Mouse (Mus musculus) testis, adult 2 months (tissue): ENCODE results near the gene Adra1d. TPM values are rescaled to one million over a fixed set of nuclear protein-coding genes. Genes with fewer than 3 reads are reported as not detected.

ENCODE experiments used
- H3K27ac ChIP-seq: fragments of 200-500 bp; 2 replicates; pipeline ENCODE4 v1.5.1; 2012; ENCODE audit warnings: low read depth, low read length; ENCODE audit not compliant: control insufficient read depth, insufficient read depth
- H3K27me3 ChIP-seq: fragments of 200-500 bp; 2 replicates; pipeline ENCODE4 v1.6.1; 2012; ENCODE audit warnings: mild to moderate bottlenecking, low read length, moderate library complexity; ENCODE audit not compliant: control insufficient read depth, insufficient read depth
- H3K36me3 ChIP-seq: fragments of 200-500 bp; 2 replicates; pipeline ENCODE4 v1.6.1; 2012; ENCODE audit warnings: mild to moderate bottlenecking, low read length; ENCODE audit not compliant: control insufficient read depth, insufficient read depth
- H3K4me1 ChIP-seq: fragments of 200-500 bp; 2 replicates; pipeline ENCODE4 v1.6.1; 2012; ENCODE audit warnings: low read length; ENCODE audit not compliant: control insufficient read depth, insufficient read depth
- H3K4me3 ChIP-seq: fragments of 200-500 bp; 2 replicates; pipeline ENCODE4 v1.5.1; 2012; ENCODE audit warnings: low read depth, mild to moderate bottlenecking, low read length, moderate library complexity, mixed read lengths; ENCODE audit not compliant: control insufficient read depth
- CTCF ChIP-seq: fragments of 200-500 bp; IDR thresholded peaks from 2 replicates; pipeline ENCODE4 v1.5.1; 2012; ENCODE audit warnings: low read depth, mild to moderate bottlenecking, inconsistent platforms, low read length, moderate library complexity; ENCODE audit not compliant: control insufficient read depth, insufficient read depth, insufficient replicate concordance
- POLR2A ChIP-seq: fragments of 200-500 bp; IDR thresholded peaks from 2 replicates; pipeline ENCODE4 v1.6.1; 2012; ENCODE audit warnings: low read depth, mild to moderate bottlenecking, inconsistent platforms, low read length, moderate library complexity; ENCODE audit not compliant: control insufficient read depth
- polyA plus RNA-seq: library from polyadenylated mRNA; depleted of rRNA; stranded (reverse); fragments of >200 nt; gene quantifications from 2 replicates; pipeline ENCODE4 v1.2.3, GENCODE M21; 2012

Gene Adra1d
- polyA plus RNA-seq, 1 experiment: 3.8 TPM

DNA sequence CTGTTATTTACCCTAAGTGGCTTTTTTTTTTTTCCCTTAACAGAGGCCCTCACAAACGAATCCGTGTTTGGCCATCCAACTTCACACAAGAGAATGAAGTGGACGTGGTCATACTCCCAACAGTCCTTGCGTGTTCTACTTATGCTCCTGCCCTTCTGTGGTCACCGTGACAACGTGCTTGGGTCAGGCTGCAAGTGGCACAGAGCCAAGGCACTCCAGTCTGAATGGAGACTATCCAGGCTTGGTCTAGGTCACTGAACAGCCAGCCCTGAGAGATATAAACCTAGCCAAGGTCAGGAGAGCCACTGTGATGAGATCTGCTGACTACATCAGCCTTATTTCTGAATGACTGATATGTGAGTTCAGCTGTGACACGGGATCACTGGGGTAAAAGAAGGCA, 23.7 kb downstream of the Adra1d start:
- Histone ChIP-seq H3K36me3 (no peaks in the 10 kb centered on the region), H3K27me3 (no peaks in the 10 kb centered on the region), H3K4me1 (peaks cover 4% of the 10 kb centered on the region), H3K4me3 (peak overlapping the region; percentile 84), H3K27ac (no peak overlapping the region; the same call in 1 of the 2 replicates)
- TF ChIP-seq CTCF (no peak), POLR2A (peak; percentile 89; the same call in 1 of the 2 replicates)

DNA sequence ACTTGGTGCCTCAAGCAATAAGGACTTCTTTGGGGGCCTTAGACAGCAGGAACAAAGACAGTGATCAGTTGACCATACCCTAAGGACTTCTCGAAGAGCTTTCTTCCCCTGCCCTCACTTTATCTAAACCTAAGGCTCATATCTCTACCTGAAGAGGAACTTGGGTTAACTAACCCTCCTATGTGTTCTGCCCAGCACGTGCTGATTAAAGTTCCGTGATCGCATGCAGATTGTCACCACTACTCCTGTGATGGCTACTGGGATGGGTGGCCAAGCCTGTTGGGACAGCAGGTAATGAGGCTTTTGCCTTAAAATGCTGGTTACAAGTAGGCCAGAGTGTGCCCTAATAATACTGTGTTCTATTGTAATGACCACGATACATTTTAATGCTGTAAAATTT, 26.9 kb downstream of the Adra1d start:
- H3K36me3 ChIP-seq: no peaks in the 10 kb centered on the region
- H3K4me3 ChIP-seq: no peak overlapping the region
- no peak overlapping the region for H3K27ac ChIP-seq
- H3K27me3 ChIP-seq: no peaks in the 10 kb centered on the region
- TF ChIP-seq CTCF (no peak), POLR2A (no peak)
- H3K4me1 ChIP-seq: peaks cover 4% of the 10 kb centered on the region

DNA sequence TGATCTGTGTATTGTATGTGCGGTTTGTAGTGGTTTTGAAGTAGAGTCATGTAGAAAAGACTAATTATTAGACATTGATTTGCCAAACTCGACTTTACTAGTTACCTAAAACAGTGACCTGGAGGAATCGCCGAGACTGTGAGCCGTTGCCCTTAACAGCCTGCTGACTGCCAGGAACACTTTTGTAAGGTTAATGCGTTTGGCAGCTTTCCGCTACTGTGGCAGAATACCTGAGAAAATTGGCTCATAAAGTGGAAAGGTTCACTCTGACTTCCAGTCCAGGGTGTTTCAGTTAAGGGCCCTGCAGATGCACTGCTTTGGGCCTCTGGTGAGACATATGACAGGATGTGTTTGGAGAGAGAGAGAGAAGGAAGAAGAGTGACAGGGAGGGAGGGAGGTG, 30.8 kb downstream of the Adra1d start:
- H3K36me3 ChIP-seq: no peaks in the 10 kb centered on the region

DNA sequence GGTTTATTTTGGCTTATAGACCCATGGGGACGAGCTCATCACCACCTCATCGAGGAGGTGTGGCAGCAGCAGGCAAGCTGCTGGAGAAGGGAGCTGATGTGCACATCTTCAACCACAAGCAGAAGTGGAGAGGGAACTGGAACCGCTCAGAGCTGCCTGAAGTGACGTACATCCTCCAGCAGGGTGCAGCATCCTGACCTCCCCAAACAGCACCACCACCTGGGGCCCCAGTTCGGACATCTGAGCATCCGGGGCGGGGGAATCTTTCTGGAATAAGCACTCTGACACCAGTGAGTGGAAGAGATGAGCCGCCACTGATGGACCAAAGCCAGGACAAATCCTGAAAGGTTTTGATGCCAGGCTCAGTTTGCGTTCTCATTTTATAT, 31.5 kb downstream of the Adra1d start:
- Histone ChIP-seq H3K27ac (no peak overlapping the region), H3K4me1 (no peaks in the 10 kb centered on the region), H3K36me3 (no peaks in the 10 kb centered on the region), H3K4me3 (no peak overlapping the region), H3K27me3 (no peaks in the 10 kb centered on the region)
- no peak for TF ChIP-seq POLR2A
- TF ChIP-seq CTCF: peak; percentile 62; the same call in 1 of the 2 replicates

More for the DNA sequence above, 30.8 kb downstream of the Adra1d start:
- Histone ChIP-seq H3K27me3 (no peaks in the 10 kb centered on the region), H3K27ac (no peak overlapping the region), H3K4me3 (no peak overlapping the region), H3K4me1 (no peaks in the 10 kb centered on the region)
- no peak for TF ChIP-seq POLR2A
- TF ChIP-seq CTCF: no peak

DNA sequence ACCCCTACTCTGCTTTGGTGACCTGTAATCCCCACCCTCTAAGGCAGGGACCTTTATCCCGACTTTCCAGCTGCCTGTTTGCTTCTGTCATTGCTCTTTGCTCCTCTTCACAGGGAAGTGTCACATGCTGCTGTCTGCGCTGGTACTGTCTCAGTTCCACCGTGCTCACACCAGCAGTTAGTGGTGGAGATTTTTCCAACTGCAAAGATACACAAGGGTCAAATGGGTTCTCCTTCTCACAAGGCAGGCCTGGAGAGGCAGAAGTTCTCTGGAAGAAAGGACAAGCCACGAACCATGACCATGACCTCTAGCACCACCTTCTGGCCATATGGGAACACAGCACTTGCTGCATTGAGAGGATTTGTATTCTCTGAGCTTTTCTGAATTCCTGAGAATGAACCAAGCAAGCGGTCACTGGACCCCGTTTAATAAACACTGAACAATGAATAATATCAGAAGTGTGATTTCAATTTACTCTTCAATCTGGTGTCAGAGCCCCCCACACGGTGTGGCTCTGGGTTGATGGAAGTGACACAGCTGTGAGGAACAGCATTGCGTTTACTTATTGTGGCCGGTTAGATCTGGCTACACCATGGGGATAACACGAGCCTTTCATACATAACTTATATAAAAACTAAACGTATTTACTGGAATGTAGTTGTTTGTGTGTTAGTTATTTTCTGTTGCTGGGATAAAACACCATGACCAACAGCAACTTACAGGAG, 32.0 kb downstream of the Adra1d start:
- H3K27me3 ChIP-seq: no peaks in the 10 kb centered on the region
- H3K27ac ChIP-seq: no peak overlapping the region
- peak; percentile 69; the same call in 1 of the 2 replicates for TF ChIP-seq CTCF
- TF ChIP-seq POLR2A: no peak
- no peak overlapping the region for H3K4me3 ChIP-seq
- H3K4me1 ChIP-seq: no peaks in the 10 kb centered on the region
- no peaks in the 10 kb centered on the region for H3K36me3 ChIP-seq

DNA sequence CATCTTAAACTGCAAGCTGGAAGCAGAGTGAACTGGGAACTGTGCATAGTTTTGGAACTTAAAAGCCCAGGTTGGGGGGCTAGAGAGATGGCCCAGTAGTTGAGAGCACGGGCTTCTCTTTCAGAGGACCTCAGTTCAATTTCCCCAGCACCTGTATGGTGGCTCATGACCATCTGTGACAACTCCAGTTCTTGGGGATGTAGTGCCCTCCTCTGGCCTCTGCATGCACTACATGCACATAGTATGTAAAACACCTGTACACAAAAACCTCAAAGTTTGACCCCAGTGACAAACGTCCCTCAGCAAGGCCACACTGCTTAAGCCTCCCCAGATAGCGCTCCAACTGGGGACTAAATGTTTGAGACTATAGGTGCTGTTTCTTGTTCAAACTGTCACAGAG, 35.0 kb downstream of the Adra1d start:
- Histone ChIP-seq H3K27me3 (no peaks in the 10 kb centered on the region), H3K27ac (no peak overlapping the region), H3K4me1 (no peaks in the 10 kb centered on the region), H3K36me3 (no peaks in the 10 kb centered on the region), H3K4me3 (peak overlapping the region; percentile 46)
- no peak for TF ChIP-seq POLR2A

DNA sequence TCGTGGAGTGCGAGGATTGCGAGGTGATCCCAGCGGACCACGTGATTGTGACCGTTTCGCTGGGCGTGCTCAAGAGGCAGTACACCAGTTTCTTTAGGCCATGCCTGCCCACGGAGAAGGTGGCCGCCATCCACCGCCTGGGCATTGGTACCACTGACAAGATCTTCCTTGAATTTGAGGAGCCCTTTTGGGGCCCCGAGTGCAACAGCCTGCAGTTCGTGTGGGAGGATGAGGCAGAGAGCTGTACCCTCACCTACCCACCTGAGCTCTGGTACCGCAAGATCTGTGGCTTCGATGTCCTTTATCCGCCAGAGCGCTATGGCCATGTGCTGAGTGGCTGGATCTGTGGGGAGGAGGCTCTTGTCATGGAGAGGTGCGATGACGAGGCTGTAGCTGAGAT, 41.3 kb downstream of the Adra1d start:
- Histone ChIP-seq H3K27me3 (no peaks in the 10 kb centered on the region), H3K4me1 (peaks cover 3% of the 10 kb centered on the region), H3K36me3 (no peaks in the 10 kb centered on the region), H3K4me3 (no peak overlapping the region), H3K27ac (no peak overlapping the region)
- TF ChIP-seq POLR2A (no peak), CTCF (no peak)

DNA sequence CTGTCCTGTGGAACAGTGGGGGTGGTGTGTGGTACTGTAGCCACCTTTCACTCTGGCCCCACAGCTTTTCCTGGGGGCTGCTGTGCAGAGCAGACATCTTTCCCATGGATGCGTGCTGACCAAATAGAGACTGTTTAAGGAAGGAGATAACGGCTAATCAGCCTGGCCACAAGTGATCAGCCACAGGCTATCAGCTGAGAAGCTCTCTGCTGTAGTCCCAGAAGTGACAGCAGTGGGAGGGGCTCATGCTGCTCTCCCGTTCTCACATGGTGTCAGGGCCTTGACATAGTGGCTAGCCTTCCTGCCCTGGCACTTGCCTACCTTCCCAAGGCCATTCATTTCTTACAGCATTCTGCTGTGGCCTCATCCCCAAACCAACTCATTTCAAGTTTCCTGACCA, 43.3 kb downstream of the Adra1d start:
- no peaks in the 10 kb centered on the region for H3K27me3 ChIP-seq
- H3K27ac ChIP-seq: peak overlapping the region; percentile 19; the same call in 1 of the 2 replicates
- no peak for TF ChIP-seq CTCF
- no peak for TF ChIP-seq POLR2A
- H3K4me1 ChIP-seq: peaks cover 3% of the 10 kb centered on the region
- H3K4me3 ChIP-seq: no peak overlapping the region
- H3K36me3 ChIP-seq: no peaks in the 10 kb centered on the region
